Mouse (Mus musculus): ENCODE data around the gene Nodal. TPM values are rescaled to one million over a fixed set of nuclear protein-coding genes. Genes with fewer than 3 reads are reported as not detected.

Gene Nodal
- polyA plus RNA-seq, 1 experiment from 2014 or later: not detected

DNA sequence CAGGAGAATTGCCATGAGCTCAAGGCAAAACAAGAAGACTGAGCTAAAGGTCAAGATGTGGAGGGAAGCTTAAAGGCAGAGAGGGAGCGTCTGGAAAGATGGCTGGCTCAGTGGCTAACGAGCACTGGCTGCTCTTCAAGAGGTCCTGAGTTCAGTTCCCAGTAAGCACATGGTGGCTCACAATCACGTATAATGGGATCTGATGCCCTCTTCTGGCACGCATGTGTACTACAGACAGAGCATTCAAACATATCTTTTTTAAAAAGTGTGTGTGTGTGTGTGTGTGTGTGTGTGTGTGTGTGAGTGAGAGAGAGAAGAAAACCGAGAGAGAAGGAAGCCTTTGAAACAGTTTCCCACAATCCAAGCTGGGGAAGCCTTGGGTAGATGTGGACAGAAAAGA is 15.3 kb upstream of the Nodal start:
- Histone ChIP-seq H3K27me3 (ENCODE audit: control insufficient read depth, insufficient read depth, low read length) (peaks cover 15% of the 10 kb centered on the region), H3K4me1 (ENCODE audit: control insufficient read depth, insufficient read depth, low read length) (no peaks in the 10 kb centered on the region), H3K9me3 (replicated peaks; ENCODE audit: control insufficient read depth, low read length) (peaks cover 3% of the 10 kb centered on the region; the same call in 1 of the 2 replicates), H3K27ac (ENCODE audit: low read depth, low read length) (no peak overlapping the region), H3K4me2 (no peak overlapping the region), H3K4me3 (ENCODE audit: low read depth, low read length) (no peak overlapping the region), H3K9ac (ENCODE audit: low read depth, low read length) (no peak overlapping the region), H3K36me3 (ENCODE audit: control insufficient read depth, insufficient read depth, low read length) (no peaks in the 10 kb centered on the region)
- no peak for ATAC-seq (replicated peaks; ENCODE audit: insufficient number of reproducible peaks, low FRiP score, low TSS enrichment)
- WGBS (ENCODE audit: insufficient replicate concordance): 72% methylated on average over 5 of the region's 5 CpGs

GRCm38 (mm10) chr10:61402911-61403310 is 14.9 kb upstream of the Nodal start:
- H3K9me3 ChIP-seq (replicated peaks; ENCODE audit: control insufficient read depth, low read length): peaks cover 3% of the 10 kb centered on the region; the same call in 1 of the 2 replicates
- H3K4me2 ChIP-seq: no peak overlapping the region
- H3K4me3 ChIP-seq (ENCODE audit: low read depth, low read length): no peak overlapping the region
- H3K4me1 ChIP-seq (ENCODE audit: control insufficient read depth, insufficient read depth, low read length): no peaks in the 10 kb centered on the region
- no peaks in the 10 kb centered on the region for H3K36me3 ChIP-seq (ENCODE audit: control insufficient read depth, insufficient read depth, low read length)
- H3K9ac ChIP-seq (ENCODE audit: low read depth, low read length): no peak overlapping the region
- H3K27ac ChIP-seq (ENCODE audit: low read depth, low read length): no peak overlapping the region
- H3K27me3 ChIP-seq (ENCODE audit: control insufficient read depth, insufficient read depth, low read length): peaks cover 17% of the 10 kb centered on the region
- no peak for ATAC-seq (replicated peaks; ENCODE audit: insufficient number of reproducible peaks, low FRiP score, low TSS enrichment)
- 90% methylated on average over 2 of the region's 2 CpGs for WGBS (ENCODE audit: insufficient replicate concordance)

DNA sequence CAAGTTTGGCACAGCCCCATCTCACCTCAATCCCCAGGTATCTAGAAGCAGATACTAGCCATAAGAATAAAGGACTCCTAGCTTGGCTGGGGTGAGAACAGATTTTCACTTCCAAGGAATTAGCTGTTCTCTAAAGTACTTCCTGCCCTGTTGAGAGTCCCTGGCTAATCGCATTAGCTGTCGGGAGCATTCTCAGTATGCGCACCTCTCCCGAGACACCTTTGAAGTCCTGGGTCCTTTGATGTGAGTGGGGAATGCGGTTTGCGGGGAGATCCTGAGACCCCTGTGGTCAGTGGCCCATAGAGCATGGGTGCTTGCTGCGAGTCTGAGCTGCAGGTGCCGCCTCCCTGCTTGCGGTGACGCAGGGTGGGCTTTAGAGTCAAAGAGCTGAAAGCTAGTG is 11.8 kb upstream of the Nodal start:
- Histone ChIP-seq H3K4me3 (ENCODE audit: low read depth, low read length) (no peak overlapping the region), H3K4me2 (peak overlapping the region; percentile 29), H3K27me3 (ENCODE audit: control insufficient read depth, insufficient read depth, low read length) (peaks cover 20% of the 10 kb centered on the region), H3K36me3 (ENCODE audit: control insufficient read depth, insufficient read depth, low read length) (no peaks in the 10 kb centered on the region), H3K9ac (ENCODE audit: low read depth, low read length) (no peak overlapping the region), H3K9me3 (replicated peaks; ENCODE audit: control insufficient read depth, low read length) (peaks cover 3% of the 10 kb centered on the region; the same call in 1 of the 2 replicates), H3K4me1 (ENCODE audit: control insufficient read depth, insufficient read depth, low read length) (no peaks in the 10 kb centered on the region), H3K27ac (ENCODE audit: low read depth, low read length) (no peak overlapping the region)
- ATAC-seq (replicated peaks; ENCODE audit: insufficient number of reproducible peaks, low FRiP score, low TSS enrichment): no peak
- WGBS (ENCODE audit: insufficient replicate concordance): 7% methylated on average over 10 of the region's 10 CpGs

- no peak overlapping the region for H3K9ac ChIP-seq (ENCODE audit: low read depth, low read length)
- H3K4me1 ChIP-seq (ENCODE audit: control insufficient read depth, insufficient read depth, low read length): 0 out of 2 replicates have a peak, but pooled peaks cover 4% of the 10 kb centered on the region
- no peak overlapping the region for H3K4me3 ChIP-seq (ENCODE audit: low read depth, low read length)
- no peaks in the 10 kb centered on the region for H3K36me3 ChIP-seq (ENCODE audit: control insufficient read depth, insufficient read depth, low read length)
- peaks cover 3% of the 10 kb centered on the region; the same call in 1 of the 2 replicates for H3K9me3 ChIP-seq (replicated peaks; ENCODE audit: control insufficient read depth, low read length)
- H3K4me2 ChIP-seq: no peak overlapping the region
- H3K27me3 ChIP-seq (ENCODE audit: control insufficient read depth, insufficient read depth, low read length): peaks cover 23% of the 10 kb centered on the region
- WGBS (ENCODE audit: insufficient replicate concordance): 5% methylated on average over 4 of the region's 4 CpGs
- ATAC-seq (replicated peaks; ENCODE audit: insufficient number of reproducible peaks, low FRiP score, low TSS enrichment): no peak
- H3K27ac ChIP-seq (ENCODE audit: low read depth, low read length): no peak overlapping the region
Observed at GRCm38 (mm10) chr10:61409776-61410175, 8.0 kb upstream of the Nodal start.

GRCm38 (mm10) chr10:61410193-61410592 is 7.6 kb upstream of the Nodal start:
- Histone ChIP-seq H3K27ac (ENCODE audit: low read depth, low read length) (no peak overlapping the region), H3K4me3 (ENCODE audit: low read depth, low read length) (no peak overlapping the region), H3K9ac (ENCODE audit: low read depth, low read length) (no peak overlapping the region), H3K4me2 (no peak overlapping the region), H3K4me1 (ENCODE audit: control insufficient read depth, insufficient read depth, low read length) (0 out of 2 replicates have a peak, but pooled peaks cover 4% of the 10 kb centered on the region), H3K27me3 (ENCODE audit: control insufficient read depth, insufficient read depth, low read length) (peaks cover 24% of the 10 kb centered on the region), H3K36me3 (ENCODE audit: control insufficient read depth, insufficient read depth, low read length) (no peaks in the 10 kb centered on the region), H3K9me3 (replicated peaks; ENCODE audit: control insufficient read depth, low read length) (peaks cover 3% of the 10 kb centered on the region; the same call in 1 of the 2 replicates)
- 29% methylated on average over 9 of the region's 9 CpGs for WGBS (ENCODE audit: insufficient replicate concordance)
- no peak for ATAC-seq (replicated peaks; ENCODE audit: insufficient number of reproducible peaks, low FRiP score, low TSS enrichment)

- Histone ChIP-seq H3K4me3 (ENCODE audit: low read depth, low read length) (no peak overlapping the region), H3K36me3 (ENCODE audit: control insufficient read depth, insufficient read depth, low read length) (no peaks in the 10 kb centered on the region), H3K27me3 (ENCODE audit: control insufficient read depth, insufficient read depth, low read length) (peaks cover 24% of the 10 kb centered on the region), H3K27ac (ENCODE audit: low read depth, low read length) (no peak overlapping the region), H3K9ac (ENCODE audit: low read depth, low read length) (no peak overlapping the region), H3K9me3 (replicated peaks; ENCODE audit: control insufficient read depth, low read length) (no peaks in the 10 kb centered on the region), H3K4me2 (peak overlapping the region; percentile 6), H3K4me1 (ENCODE audit: control insufficient read depth, insufficient read depth, low read length) (peaks cover 7% of the 10 kb centered on the region)
- ATAC-seq (replicated peaks; ENCODE audit: insufficient number of reproducible peaks, low FRiP score, low TSS enrichment): no peak
- 18% methylated on average over 21 of the region's 21 CpGs for WGBS (ENCODE audit: insufficient replicate concordance)
Observed at GRCm38 (mm10) chr10:61412910-61413625, 4.7 kb upstream of the Nodal start.

DNA sequence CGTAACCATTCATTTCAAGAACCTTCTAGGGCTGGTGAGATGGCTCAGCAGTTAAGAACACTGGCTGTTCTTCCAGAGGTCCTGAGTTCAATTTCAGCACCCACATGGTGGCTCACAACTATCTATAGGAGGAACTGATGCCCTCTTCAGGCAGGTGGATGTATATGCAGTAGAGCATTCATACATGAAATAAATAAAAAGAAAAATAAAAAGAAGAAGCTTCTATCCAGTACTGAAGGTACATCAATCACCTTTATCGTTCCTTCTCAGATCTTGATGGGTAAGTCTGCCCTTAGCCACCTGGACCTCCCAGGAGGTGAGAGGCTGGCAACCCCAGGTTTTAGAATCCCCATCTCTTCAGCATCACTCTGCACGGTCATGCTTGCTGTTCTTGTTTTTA is 2.5 kb upstream of the Nodal start:
- no peak for ATAC-seq (replicated peaks; ENCODE audit: insufficient number of reproducible peaks, low FRiP score, low TSS enrichment)
- Histone ChIP-seq H3K9me3 (replicated peaks; ENCODE audit: control insufficient read depth, low read length) (no peaks in the 10 kb centered on the region), H3K27ac (ENCODE audit: low read depth, low read length) (no peak overlapping the region), H3K4me2 (no peak overlapping the region), H3K27me3 (ENCODE audit: control insufficient read depth, insufficient read depth, low read length) (peaks cover 44% of the 10 kb centered on the region), H3K9ac (ENCODE audit: low read depth, low read length) (no peak overlapping the region), H3K4me1 (ENCODE audit: control insufficient read depth, insufficient read depth, low read length) (peaks cover 16% of the 10 kb centered on the region), H3K4me3 (ENCODE audit: low read depth, low read length) (no peak overlapping the region), H3K36me3 (ENCODE audit: control insufficient read depth, insufficient read depth, low read length) (no peaks in the 10 kb centered on the region)
- 65% methylated on average over 3 of the region's 3 CpGs for WGBS (ENCODE audit: insufficient replicate concordance)

GRCm38 (mm10) chr10:61415890-61416289 is 1.9 kb upstream of the Nodal start:
- Histone ChIP-seq H3K9me3 (replicated peaks; ENCODE audit: control insufficient read depth, low read length) (no peaks in the 10 kb centered on the region), H3K27ac (ENCODE audit: low read depth, low read length) (no peak overlapping the region), H3K4me2 (no peak overlapping the region), H3K4me3 (ENCODE audit: low read depth, low read length) (no peak overlapping the region), H3K27me3 (ENCODE audit: control insufficient read depth, insufficient read depth, low read length) (peaks cover 49% of the 10 kb centered on the region), H3K9ac (ENCODE audit: low read depth, low read length) (no peak overlapping the region), H3K36me3 (ENCODE audit: control insufficient read depth, insufficient read depth, low read length) (no peaks in the 10 kb centered on the region), H3K4me1 (ENCODE audit: control insufficient read depth, insufficient read depth, low read length) (peaks cover 16% of the 10 kb centered on the region)
- no peak for ATAC-seq (replicated peaks; ENCODE audit: insufficient number of reproducible peaks, low FRiP score, low TSS enrichment)
- WGBS (ENCODE audit: insufficient replicate concordance): 15% methylated on average over 8 of the region's 8 CpGs

GRCm38 (mm10) chr10:61416561-61416960 is 1.2 kb upstream of the Nodal start:
- Histone ChIP-seq H3K36me3 (ENCODE audit: control insufficient read depth, insufficient read depth, low read length) (no peaks in the 10 kb centered on the region), H3K9ac (ENCODE audit: low read depth, low read length) (no peak overlapping the region), H3K9me3 (replicated peaks; ENCODE audit: control insufficient read depth, low read length) (no peaks in the 10 kb centered on the region), H3K4me1 (ENCODE audit: control insufficient read depth, insufficient read depth, low read length) (peaks cover 16% of the 10 kb centered on the region), H3K27ac (ENCODE audit: low read depth, low read length) (no peak overlapping the region), H3K4me2 (no peak overlapping the region), H3K27me3 (ENCODE audit: control insufficient read depth, insufficient read depth, low read length) (peaks cover 49% of the 10 kb centered on the region), H3K4me3 (ENCODE audit: low read depth, low read length) (no peak overlapping the region)
- WGBS (ENCODE audit: insufficient replicate concordance): 27% methylated on average over 7 of the region's 7 CpGs
- ATAC-seq (replicated peaks; ENCODE audit: insufficient number of reproducible peaks, low FRiP score, low TSS enrichment): no peak
